Mouse (Mus musculus) erythroblast, embryonic 14.5 days (primary cell): Measurements from ENCODE around the gene Cideb.

Experiments
- GATA1 ChIP-seq: IDR thresholded peaks from 2 replicates; pipeline ENCODE4 v1.6.1; 2012; ENCODE audit warnings: low read length, inconsistent platforms, mixed read lengths
- TAL1 ChIP-seq: IDR thresholded peaks from 3 replicates; pipeline ENCODE4 v1.6.1; 2012; ENCODE audit warnings: low read length, inconsistent platforms, mixed read lengths

DNA sequence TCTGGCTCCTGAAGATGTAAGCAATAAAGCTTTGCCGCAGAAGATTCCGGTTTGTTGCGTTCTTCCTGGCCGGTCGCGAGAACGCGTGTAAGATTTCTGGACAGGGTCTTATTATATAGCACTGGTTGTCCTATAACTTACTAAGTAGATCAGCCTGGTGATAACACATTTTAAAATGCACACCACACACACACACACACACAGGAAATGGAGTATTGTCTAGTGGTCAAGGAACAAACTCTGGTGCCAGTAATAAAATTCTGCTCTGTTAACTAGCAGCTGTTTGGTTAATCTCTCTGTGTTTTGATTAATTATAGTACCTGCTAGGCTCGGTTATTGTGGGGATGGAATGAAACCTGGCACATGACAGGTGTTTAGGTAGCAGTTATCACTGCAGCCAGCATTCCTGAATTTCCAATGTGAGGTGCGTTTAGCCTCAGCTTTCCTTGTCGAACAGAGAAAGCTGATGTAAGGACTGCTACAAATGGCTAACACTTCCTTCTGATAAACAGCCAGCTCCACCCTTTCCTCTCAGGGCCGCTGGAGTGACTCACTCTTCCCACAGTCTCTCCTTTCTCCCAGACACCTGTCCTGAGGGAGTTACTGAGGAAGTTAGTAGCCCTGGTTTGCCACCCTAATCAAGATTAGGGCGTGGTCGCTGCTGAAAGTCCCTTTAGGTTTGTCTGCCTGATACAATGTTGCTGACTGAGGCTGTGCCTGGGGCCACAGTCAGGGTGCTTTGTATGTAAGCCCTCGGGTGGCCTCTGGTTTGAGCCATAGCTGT lies 37.3 kb upstream of the Cideb start:
- TF ChIP-seq GATA1 (no peak; the same call in 1 of the 2 replicates), TAL1 (no peak)
